Mouse (Mus musculus) neural tube, embryonic 12.5 days (tissue): ENCODE data around the gene Rnd2. TPM values are rescaled to one million over a fixed set of nuclear protein-coding genes. Genes with fewer than 3 reads are reported as not detected.
A peak's percentile ranks its signal among the peaks of the same experiment; 100 is the strongest.
"Not testable (repeated sequence)": the region's sequence is repeated elsewhere in the genome, so short reads cannot be mapped to it uniquely, and the experiment has no call there.

ENCODE experiments used
- ATAC-seq: fragments of 200-750 bp; cut with Nextera tagmentation; 2 replicates; pipeline ENCODE4 v1.8.0; 2017; ENCODE audit warnings: low read depth, mild to moderate bottlenecking, moderate TSS enrichment, moderate library complexity; ENCODE audit not compliant: low FRiP score
- H3K27ac ChIP-seq: fragments of 300-500 bp; sonication (generic); 2 replicates; pipeline ENCODE4 v1.5.1; 2016
- H3K27me3 ChIP-seq: fragments of 300-500 bp; sonication (generic); replicated peaks from 2 replicates; pipeline ENCODE4 v1.6.1; 2016; ENCODE audit warnings: mild to moderate bottlenecking
- H3K36me3 ChIP-seq: fragments of 300-500 bp; sonication (generic); 2 replicates; pipeline ENCODE4 v1.6.1; 2016; ENCODE audit warnings: mild to moderate bottlenecking
- H3K4me1 ChIP-seq: fragments of 300-500 bp; sonication (generic); 2 replicates; pipeline ENCODE4 v1.6.1; 2016
- H3K4me2 ChIP-seq: fragments of 300-500 bp; sonication (generic); replicated peaks from 2 replicates; pipeline ENCODE4 v1.6.1; 2016; ENCODE audit warnings: mild to moderate bottlenecking
- H3K4me3 ChIP-seq: fragments of 300-500 bp; sonication (generic); 2 replicates; pipeline ENCODE4 v1.5.1; 2016
- H3K9ac ChIP-seq: fragments of 300-500 bp; sonication (generic); 2 replicates; pipeline ENCODE4 v1.6.1; 2016; ENCODE audit warnings: mild to moderate bottlenecking
- H3K9me3 ChIP-seq: fragments of 300-500 bp; sonication (generic); 2 replicates; pipeline ENCODE4 v1.6.1; 2016; ENCODE audit warnings: mild to moderate bottlenecking
- WGBS: fragments of 180-500 bp; shearing (Covaris S2); methylation state at CpG from one replicate; pipeline ENCODE4 v1.1.7; 2016; 5-methylcytosine and 5-hydroxymethylcytosine counted together
- polyA plus RNA-seq: library from polyadenylated mRNA; unstranded; fragments of >200 nt; fragmentation: Nextera tagmentation; extraction: Ambion mirVana; gene quantifications from 2 replicates; pipeline ENCODE4 v1.2.1, GENCODE M21; 2016

The Rnd2 gene
- polyA plus RNA-seq, 1 experiment from 2014 or later: 84.0 TPM

- Histone ChIP-seq H3K27me3 (no peaks in the 10 kb centered on the region), H3K4me1 (peaks cover 8% of the 10 kb centered on the region), H3K36me3 (peaks cover 66% of the 10 kb centered on the region), H3K27ac (no peak overlapping the region), H3K4me2 (no peak overlapping the region), H3K9me3 (no peaks in the 10 kb centered on the region), H3K9ac (no peak overlapping the region), H3K4me3 (no peak overlapping the region)
- ATAC-seq: no peak
- WGBS: 96% methylated on average over 9 of the region's 9 CpGs
Observed at GRCm38 (mm10) chr11:101431327-101431726, 33.5 kb upstream of the Rnd2 start.

DNA sequence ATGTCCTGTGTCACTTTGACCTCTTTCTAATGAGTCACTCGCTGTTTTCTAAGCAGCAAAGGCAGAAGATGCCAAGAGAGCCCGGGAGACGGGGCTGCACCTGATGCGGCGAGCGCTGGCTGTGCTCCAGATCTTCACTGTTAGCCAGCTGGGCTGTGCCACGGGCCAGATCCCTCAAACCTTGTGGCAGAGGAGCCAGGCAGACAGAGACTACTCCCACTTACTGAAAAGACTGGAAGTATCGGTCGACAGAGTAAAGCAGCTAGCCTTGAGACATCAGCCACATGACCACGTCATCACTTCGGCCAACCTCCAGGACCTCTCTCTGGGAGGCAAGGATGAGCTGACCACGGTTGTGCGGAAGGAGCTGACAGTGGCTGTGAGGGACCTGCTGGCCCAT lies 31.4 kb upstream of the Rnd2 start:
- no peak for ATAC-seq
- Histone ChIP-seq H3K4me2 (no peak overlapping the region), H3K4me3 (no peak overlapping the region), H3K9ac (no peak overlapping the region), H3K4me1 (no peaks in the 10 kb centered on the region), H3K36me3 (peaks cover 66% of the 10 kb centered on the region), H3K9me3 (no peaks in the 10 kb centered on the region), H3K27me3 (no peaks in the 10 kb centered on the region), H3K27ac (no peak overlapping the region)
- 93% methylated on average over 13 of the region's 13 CpGs for WGBS

GRCm38 (mm10) chr11:101435831-101436230 lies 29.0 kb upstream of the Rnd2 start:
- no peaks in the 10 kb centered on the region for H3K4me1 ChIP-seq
- no peaks in the 10 kb centered on the region for H3K9me3 ChIP-seq
- H3K9ac ChIP-seq: no peak overlapping the region
- no peak overlapping the region for H3K4me2 ChIP-seq
- 87% methylated on average over 4 of the region's 4 CpGs for WGBS
- ATAC-seq: no peak
- no peaks in the 10 kb centered on the region for H3K27me3 ChIP-seq
- H3K4me3 ChIP-seq: no peak overlapping the region
- no peak overlapping the region for H3K27ac ChIP-seq
- H3K36me3 ChIP-seq: peaks cover 48% of the 10 kb centered on the region

DNA sequence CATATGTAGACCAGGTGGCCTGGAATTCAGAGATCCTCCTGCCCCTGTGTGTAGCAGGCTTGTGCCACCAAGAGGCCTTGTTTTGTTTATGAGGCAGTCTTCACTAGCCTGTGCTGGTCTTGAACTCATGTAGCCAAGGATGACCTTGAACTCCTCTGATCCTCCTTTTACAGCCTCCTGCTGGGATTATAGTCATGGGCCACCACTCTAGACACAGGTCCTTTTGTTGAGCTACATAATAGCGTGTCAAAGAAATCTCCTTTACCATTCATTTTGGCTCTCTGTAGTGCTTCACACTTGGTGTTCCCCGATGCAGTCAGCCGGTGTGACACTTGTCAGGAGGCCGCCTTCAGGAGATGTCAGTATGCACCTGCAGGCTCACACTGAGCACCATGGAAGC lies 27.9 kb upstream of the Rnd2 start:
- Histone ChIP-seq H3K9ac (no peak overlapping the region), H3K27me3 (no peaks in the 10 kb centered on the region), H3K4me2 (no peak overlapping the region), H3K4me3 (no peak overlapping the region), H3K27ac (no peak overlapping the region), H3K36me3 (peaks cover 37% of the 10 kb centered on the region), H3K9me3 (no peaks in the 10 kb centered on the region), H3K4me1 (no peaks in the 10 kb centered on the region)
- ATAC-seq: no peak
- 43% methylated on average over 4 of the region's 4 CpGs for WGBS

- not testable (repeated sequence) for H3K4me3 ChIP-seq, H3K4me2 ChIP-seq, ATAC-seq, H3K9ac ChIP-seq, H3K27me3 ChIP-seq, H3K9me3 ChIP-seq, H3K4me1 ChIP-seq, H3K27ac ChIP-seq
- WGBS: 52% methylated on average over 3 of the region's 3 CpGs
- H3K36me3 ChIP-seq: peaks cover 30% of the 10 kb centered on the region
Observed at GRCm38 (mm10) chr11:101438006-101438405, 26.8 kb upstream of the Rnd2 start.

DNA sequence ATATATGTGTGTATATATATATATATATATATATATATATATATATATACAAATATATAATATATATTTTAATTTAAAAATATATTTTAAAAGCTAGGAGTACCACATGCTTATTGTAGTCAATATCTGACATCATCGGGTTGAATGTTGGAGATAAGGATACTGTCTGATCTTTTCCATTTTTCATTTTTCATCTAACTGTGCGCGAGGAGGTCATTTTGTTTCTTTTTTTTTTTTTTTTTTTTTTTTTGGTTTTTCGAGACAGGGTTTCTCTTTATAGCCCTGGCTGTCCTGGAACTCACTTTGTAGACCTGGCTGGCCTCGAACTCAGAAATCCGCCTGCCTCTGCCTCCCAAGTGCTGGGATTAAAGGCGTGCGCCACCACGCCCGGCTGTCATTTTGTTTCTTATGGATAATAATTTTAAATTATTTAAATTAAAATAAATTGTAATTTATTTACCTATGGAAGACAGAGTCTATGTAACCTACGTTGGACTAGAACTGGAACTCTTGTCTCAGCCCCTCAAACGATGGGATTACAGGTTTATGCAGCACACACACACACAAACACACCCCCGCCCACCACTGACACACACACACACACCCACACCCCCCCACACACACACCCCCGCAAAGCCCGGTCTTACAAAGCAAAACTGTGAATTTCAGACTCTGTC lies 23.2 kb upstream of the Rnd2 start:
- Histone ChIP-seq H3K4me3 (peak overlapping the region; percentile 20; the same call in 1 of the 2 replicates), H3K4me1 (peaks cover 17% of the 10 kb centered on the region), H3K9ac (0 out of 2 replicates have a peak overlapping the region, but pooled peaks have one; percentile 26), H3K36me3 (peaks cover 26% of the 10 kb centered on the region), H3K4me2 (peak overlapping the region; percentile 50)
- WGBS: 38% methylated on average over 15 of the region's 15 CpGs
- not testable (repeated sequence) for H3K27me3 ChIP-seq, ATAC-seq, H3K9me3 ChIP-seq, H3K27ac ChIP-seq

GRCm38 (mm10) chr11:101442127-101442693 lies 22.6 kb upstream of the Rnd2 start, which contains the start of gene Rpl27:
TSS of gene Rpl27 (plus strand) at chr11:101442298.
- peaks cover 17% of the 10 kb centered on the region for H3K4me1 ChIP-seq
- WGBS: under 1% methylated on average over 42 of the region's 42 CpGs
- peak; percentile 100 for ATAC-seq
- peak within 1 kb of the TSS; percentile 87 for H3K4me2 ChIP-seq
- H3K9ac ChIP-seq: peak within 1 kb of the TSS; percentile 89
- peaks cover 26% of the 10 kb centered on the region for H3K36me3 ChIP-seq
- H3K27me3 ChIP-seq: no peaks in the 10 kb centered on the region
- H3K27ac ChIP-seq: peak within 1 kb of the TSS; percentile 89
- H3K4me3 ChIP-seq: peak within 1 kb of the TSS; percentile 79
- no peaks in the 10 kb centered on the region for H3K9me3 ChIP-seq

- no peak for ATAC-seq
Observed at GRCm38 (mm10) chr11:101442760-101443159, 22.0 kb upstream of the Rnd2 start.

GRCm38 (mm10) chr11:101446319-101446718 lies 18.5 kb upstream of the Rnd2 start:
- WGBS: 88% methylated on average over 1 of the region's 1 CpGs
- ATAC-seq: no peak
- H3K36me3 ChIP-seq: peaks cover 26% of the 10 kb centered on the region
- no peaks in the 10 kb centered on the region for H3K9me3 ChIP-seq
- H3K4me1 ChIP-seq: peaks cover 17% of the 10 kb centered on the region
- no peak overlapping the region for H3K4me3 ChIP-seq
- H3K9ac ChIP-seq: no peak overlapping the region
- H3K27ac ChIP-seq: no peak overlapping the region
- no peaks in the 10 kb centered on the region for H3K27me3 ChIP-seq
- no peak overlapping the region for H3K4me2 ChIP-seq

More at GRCm38 (mm10) chr11:101442760-101443159, 22.0 kb upstream of the Rnd2 start:
- WGBS: 2% methylated on average over 14 of the region's 14 CpGs
- Histone ChIP-seq H3K27me3 (no peaks in the 10 kb centered on the region), H3K9me3 (no peaks in the 10 kb centered on the region), H3K36me3 (peaks cover 26% of the 10 kb centered on the region), H3K4me2 (peak overlapping the region; percentile 87), H3K9ac (peak overlapping the region; percentile 89), H3K4me3 (peak overlapping the region; percentile 79), H3K4me1 (peaks cover 17% of the 10 kb centered on the region), H3K27ac (peak overlapping the region; percentile 89)

DNA sequence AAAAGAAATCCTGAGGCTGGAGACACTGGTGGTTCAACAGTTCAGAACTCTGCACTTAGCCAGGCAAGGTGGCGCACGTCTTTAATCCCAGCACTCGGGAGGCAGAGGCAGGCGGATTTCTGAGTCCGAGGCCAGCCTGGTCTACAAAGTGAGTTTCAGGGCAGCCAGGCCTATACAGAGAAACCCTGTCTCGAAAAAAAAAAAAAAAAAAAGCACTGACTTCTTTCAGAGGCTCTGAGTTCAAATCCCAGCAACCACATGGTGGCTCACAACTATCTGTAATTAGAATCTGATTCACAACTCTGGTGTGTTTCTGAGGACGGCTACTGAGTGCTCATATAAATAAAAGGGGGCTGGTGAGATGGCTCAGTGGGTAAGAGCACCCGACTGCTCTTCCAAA lies 17.9 kb upstream of the Rnd2 start:
- ATAC-seq, H3K9me3 ChIP-seq, H3K9ac ChIP-seq, H3K27ac ChIP-seq, H3K27me3 ChIP-seq, H3K4me3 ChIP-seq, H3K4me2 ChIP-seq: not testable (repeated sequence)
- Histone ChIP-seq H3K36me3 (peaks cover 26% of the 10 kb centered on the region), H3K4me1 (peaks cover 17% of the 10 kb centered on the region)
- 90% methylated on average over 8 of the region's 8 CpGs for WGBS

DNA sequence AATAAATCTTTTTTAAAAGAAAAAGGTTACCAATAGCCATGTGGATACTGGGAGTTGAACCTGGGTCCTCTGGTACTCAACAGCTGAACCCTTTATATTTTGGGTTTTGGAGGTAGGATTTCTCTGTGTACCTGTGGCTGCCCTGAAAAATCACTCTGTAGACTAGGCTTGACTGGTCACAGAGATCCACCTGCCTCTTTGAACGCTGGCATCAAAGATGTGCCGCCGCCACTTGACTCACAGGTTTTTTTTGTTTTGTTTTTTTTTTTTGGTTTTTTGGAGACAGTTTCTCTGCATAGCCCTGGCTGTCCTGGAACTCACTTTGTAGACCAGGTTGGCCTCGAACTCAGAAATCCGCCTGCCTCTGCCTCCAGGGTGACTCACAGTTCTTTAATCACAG lies 17.0 kb upstream of the Rnd2 start:
- Histone ChIP-seq H3K4me1 (peaks cover 17% of the 10 kb centered on the region), H3K36me3 (peaks cover 26% of the 10 kb centered on the region), H3K4me2 (no peak overlapping the region), H3K27me3 (no peaks in the 10 kb centered on the region), H3K4me3 (no peak overlapping the region), H3K9ac (no peak overlapping the region), H3K27ac (no peak overlapping the region), H3K9me3 (no peaks in the 10 kb centered on the region)
- no peak for ATAC-seq
- WGBS: 94% methylated on average over 5 of the region's 5 CpGs

DNA sequence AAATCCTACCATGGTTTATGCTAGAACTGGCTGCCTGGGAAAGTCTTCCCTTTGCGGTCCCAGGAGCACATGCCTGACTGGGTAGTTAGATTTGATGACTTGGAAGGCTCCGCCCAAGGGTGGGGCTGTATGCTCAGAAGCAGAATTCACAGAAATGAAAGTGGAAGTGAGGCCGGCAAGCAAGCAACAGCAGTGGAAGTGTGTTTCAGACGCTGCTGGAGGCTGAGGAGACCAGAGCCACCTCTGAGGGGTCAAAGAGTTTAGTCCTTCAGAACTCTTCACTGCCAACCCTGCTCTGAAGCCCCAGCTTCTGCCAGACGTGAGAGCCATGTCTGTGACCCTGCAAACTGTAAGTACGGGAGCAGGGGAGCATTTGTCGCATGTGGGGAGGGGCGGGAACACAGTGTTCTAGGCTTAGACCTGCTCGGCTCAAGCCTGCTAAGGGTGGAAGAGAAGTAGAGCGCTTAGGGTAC lies 16.5 kb upstream of the Rnd2 start, which contains the start of gene Ifi35:
Gene Ifi35 (plus strand): TSS at position 134 of the 473 bp plus-strand sequence.
- Histone ChIP-seq H3K27me3 (no peaks in the 10 kb centered on the region), H3K4me3 (0 out of 2 replicates have a peak within 1 kb of the TSS, but pooled peaks have one; percentile 5), H3K36me3 (peaks cover 26% of the 10 kb centered on the region), H3K27ac (no peak within 1 kb of the TSS), H3K4me2 (peak within 1 kb of the TSS; percentile 30), H3K9me3 (no peaks in the 10 kb centered on the region), H3K9ac (no peak within 1 kb of the TSS), H3K4me1 (peaks cover 14% of the 10 kb centered on the region)
- ATAC-seq: no peak
- 34% methylated on average over 10 of the region's 10 CpGs for WGBS
